Mouse (Mus musculus): ENCODE data around the gene Foxd1. TPM values are rescaled to one million over a fixed set of nuclear protein-coding genes. Genes with fewer than 3 reads are reported as not detected.

The Foxd1 gene
- polyA plus RNA-seq (2014; fragmentation: Illumina TruSeq; extraction: RNeasy Lipid Tissue Mini Kit (QIAGEN cat#74804); ENCODE audit: low replicate concordance), result not detected

GRCm38 (mm10) chr13:98354090-98354801, at the start of gene Foxd1:
Gene Foxd1, plus strand, starts transcription at chr13:98354242.

GRCm38 (mm10) chr13:98316480-98317245, 37.4 kb upstream of the Foxd1 start, which contains the start of gene Btf3:
Gene Btf3, minus strand, starts transcription at chr13:98317006.

Other genes with a start within 250 kb of the Foxd1 start
- 1.1 TPM for gene Arhgef28, start 147.8 kb upstream of the Foxd1 start, polyA plus RNA-seq (2014; fragmentation: Illumina TruSeq; extraction: RNeasy Lipid Tissue Mini Kit (QIAGEN cat#74804); ENCODE audit: low replicate concordance)
- gene Utp15, start 91.2 kb upstream of the Foxd1 start, polyA plus RNA-seq (2014; fragmentation: Illumina TruSeq; extraction: RNeasy Lipid Tissue Mini Kit (QIAGEN cat#74804); ENCODE audit: low replicate concordance), result 9.5 TPM
- gene Ankra2, start 91.2 kb upstream of the Foxd1 start, polyA plus RNA-seq (2014; fragmentation: Illumina TruSeq; extraction: RNeasy Lipid Tissue Mini Kit (QIAGEN cat#74804); ENCODE audit: low replicate concordance), result 42.0 TPM
- not detected for gene Gm21976, start 74.4 kb upstream of the Foxd1 start, polyA plus RNA-seq (2014; fragmentation: Illumina TruSeq; extraction: RNeasy Lipid Tissue Mini Kit (QIAGEN cat#74804); ENCODE audit: low replicate concordance)
- 767 TPM for gene Btf3, start 37.2 kb upstream of the Foxd1 start, polyA plus RNA-seq (2014; fragmentation: Illumina TruSeq; extraction: RNeasy Lipid Tissue Mini Kit (QIAGEN cat#74804); ENCODE audit: low replicate concordance)
- 2.9 TPM for gene Gm10320, start 137.8 kb downstream of the Foxd1 start, polyA plus RNA-seq (2014; fragmentation: Illumina TruSeq; extraction: RNeasy Lipid Tissue Mini Kit (QIAGEN cat#74804); ENCODE audit: low replicate concordance)